Mouse (Mus musculus): ENCODE results near the gene Mettl8. TPM values are rescaled to one million over a fixed set of nuclear protein-coding genes. Genes with fewer than 3 reads are reported as not detected.

The Mettl8 gene
- polyA plus RNA-seq, 1 experiment from 2014 or later = 12.9 TPM

DNA sequence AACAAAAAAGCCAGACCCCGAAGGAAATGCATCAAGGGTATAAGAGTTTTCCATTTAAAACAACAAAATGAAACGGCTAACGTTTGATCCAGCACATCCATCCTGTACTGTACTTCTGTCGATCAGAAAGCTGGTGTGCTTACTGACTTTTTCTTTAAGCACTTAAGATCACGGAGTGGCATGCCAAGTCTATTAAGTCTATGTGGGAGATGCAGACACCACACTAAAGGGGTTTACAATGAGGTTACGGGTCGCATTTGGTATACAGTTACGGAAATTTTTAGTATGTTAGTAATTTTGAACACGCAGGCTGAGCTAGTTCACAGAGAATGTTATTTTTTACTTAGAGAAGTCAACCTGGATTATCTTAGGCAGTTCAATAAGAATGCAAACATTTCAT lies 667 bp downstream of the Mettl8 start:
- Histone ChIP-seq H3K27ac (peak overlapping the region; percentile 46; the same call in 1 of the 2 replicates), H3K4me3 (ENCODE audit: inconsistent target) (peak overlapping the region; percentile 89), H3K36me3 (ENCODE audit: inconsistent target) (0 out of 2 replicates have a peak, but pooled peaks cover 13% of the 10 kb centered on the region), H3K79me2 (ENCODE audit: inconsistent target) (peaks cover 46% of the 10 kb centered on the region)
- WGBS (ENCODE audit: missing documents) = 19% methylated on average over 9 of the region's 9 CpGs

DNA sequence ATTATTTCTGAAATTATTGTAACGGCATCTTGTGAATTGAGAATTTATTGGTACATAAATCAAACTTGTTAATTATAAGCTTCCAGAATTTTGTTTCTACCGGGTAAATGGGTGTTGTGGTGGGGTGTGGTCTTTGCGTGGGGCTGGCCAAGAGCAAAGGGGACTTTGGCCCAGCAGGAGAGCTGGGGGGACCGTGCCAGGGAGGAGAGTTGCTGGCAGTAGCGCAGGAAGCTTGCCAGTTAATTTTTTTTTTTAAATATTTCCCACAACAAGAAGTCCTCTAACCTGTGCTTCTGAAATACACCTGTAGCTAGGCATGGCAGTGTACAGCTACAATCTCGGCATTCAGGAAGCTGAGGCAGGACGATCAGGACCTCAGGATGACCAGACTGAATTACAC lies 4.9 kb downstream of the Mettl8 start:
- no peak overlapping the region for H3K27ac ChIP-seq
- WGBS (ENCODE audit: missing documents) = 98% methylated on average over 6 of the region's 7 CpGs
- no peak overlapping the region for H3K4me3 ChIP-seq (ENCODE audit: inconsistent target)
- H3K79me2 ChIP-seq (ENCODE audit: inconsistent target) = peaks cover 46% of the 10 kb centered on the region
- H3K36me3 ChIP-seq (ENCODE audit: inconsistent target) = no peaks in the 10 kb centered on the region

DNA sequence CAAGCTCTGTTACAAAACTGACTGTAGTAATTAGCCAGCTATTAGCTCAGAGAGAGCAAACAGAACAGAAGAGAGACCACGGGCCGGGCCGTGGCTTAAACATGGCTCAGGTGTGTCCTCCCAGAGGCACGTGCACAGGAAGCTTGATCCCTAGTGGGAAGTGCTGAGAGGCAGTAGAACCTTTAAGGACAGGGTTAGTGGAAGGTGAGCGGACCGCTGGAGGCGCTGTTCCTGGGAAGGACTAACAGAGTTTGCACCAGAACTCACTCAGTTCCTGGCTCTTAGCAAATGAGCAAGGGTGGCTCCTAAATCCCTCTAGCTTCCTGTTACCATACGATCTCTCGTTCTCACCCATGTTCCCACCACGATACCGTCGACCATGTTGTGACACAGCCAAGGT lies 6.5 kb downstream of the Mettl8 start:
- 81% methylated on average over 12 of the region's 12 CpGs for WGBS (ENCODE audit: missing documents)
- Histone ChIP-seq H3K79me2 (ENCODE audit: inconsistent target) (peaks cover 31% of the 10 kb centered on the region), H3K36me3 (ENCODE audit: inconsistent target) (no peaks in the 10 kb centered on the region), H3K27ac (no peak overlapping the region), H3K4me3 (ENCODE audit: inconsistent target) (no peak overlapping the region)

DNA sequence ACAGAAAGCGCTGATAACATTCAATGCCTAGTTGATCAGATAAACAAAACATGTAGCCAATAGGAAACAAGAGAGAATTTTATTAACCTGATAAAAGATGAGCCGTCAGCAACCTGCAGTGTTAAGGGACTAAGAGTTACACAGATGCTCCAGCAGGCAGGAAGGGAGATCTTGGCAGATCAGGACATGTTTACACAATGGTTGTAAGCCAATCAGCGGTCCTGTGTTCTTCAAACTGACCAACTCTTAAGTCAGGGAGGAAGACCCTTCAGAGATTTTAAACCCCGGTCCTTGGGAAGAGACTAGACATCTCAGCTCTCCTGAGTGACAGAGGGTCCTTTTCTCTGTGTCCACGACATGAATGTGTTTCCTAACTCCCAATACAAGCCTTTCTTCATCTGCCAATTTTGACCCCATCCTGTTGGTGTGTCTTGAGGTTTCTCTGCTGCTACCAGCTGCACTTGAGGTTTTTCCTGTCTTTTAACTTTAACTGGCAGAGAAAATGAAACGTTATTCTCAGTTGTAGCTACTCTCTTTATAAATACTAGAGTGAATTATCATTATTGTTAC lies 8.5 kb downstream of the Mettl8 start:
- Histone ChIP-seq H3K4me3 (ENCODE audit: inconsistent target) (no peak overlapping the region), H3K79me2 (ENCODE audit: inconsistent target) (peaks cover 13% of the 10 kb centered on the region; the same call in 1 of the 2 replicates), H3K27ac (no peak overlapping the region), H3K36me3 (ENCODE audit: inconsistent target) (no peaks in the 10 kb centered on the region)
- 52% methylated on average over 6 of the region's 6 CpGs for WGBS (ENCODE audit: missing documents)

DNA sequence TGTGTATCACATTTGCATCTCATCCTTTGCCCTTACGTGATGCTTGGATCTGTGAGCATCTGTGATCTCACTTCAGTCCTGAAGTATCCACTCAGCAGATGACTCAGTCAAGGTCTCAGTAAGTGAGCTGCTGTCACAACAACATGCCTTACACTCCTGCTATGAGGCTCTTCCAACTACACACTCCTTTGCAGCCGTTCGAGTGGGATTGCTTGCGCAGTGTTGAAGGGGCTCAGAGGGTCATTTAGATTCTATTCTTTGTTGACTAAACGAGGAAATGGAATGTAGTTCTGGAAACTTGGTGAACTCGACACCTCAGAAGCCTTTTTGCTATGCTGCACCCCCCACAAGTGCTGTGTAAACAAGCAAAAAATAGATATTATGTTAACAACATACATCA lies 9.2 kb downstream of the Mettl8 start:
- no peak overlapping the region for H3K4me3 ChIP-seq (ENCODE audit: inconsistent target)
- H3K79me2 ChIP-seq (ENCODE audit: inconsistent target) = peaks cover 10% of the 10 kb centered on the region; the same call in 1 of the 2 replicates
- no peaks in the 10 kb centered on the region for H3K36me3 ChIP-seq (ENCODE audit: inconsistent target)
- 85% methylated on average over 6 of the region's 6 CpGs for WGBS (ENCODE audit: missing documents)
- H3K27ac ChIP-seq = no peak overlapping the region

DNA sequence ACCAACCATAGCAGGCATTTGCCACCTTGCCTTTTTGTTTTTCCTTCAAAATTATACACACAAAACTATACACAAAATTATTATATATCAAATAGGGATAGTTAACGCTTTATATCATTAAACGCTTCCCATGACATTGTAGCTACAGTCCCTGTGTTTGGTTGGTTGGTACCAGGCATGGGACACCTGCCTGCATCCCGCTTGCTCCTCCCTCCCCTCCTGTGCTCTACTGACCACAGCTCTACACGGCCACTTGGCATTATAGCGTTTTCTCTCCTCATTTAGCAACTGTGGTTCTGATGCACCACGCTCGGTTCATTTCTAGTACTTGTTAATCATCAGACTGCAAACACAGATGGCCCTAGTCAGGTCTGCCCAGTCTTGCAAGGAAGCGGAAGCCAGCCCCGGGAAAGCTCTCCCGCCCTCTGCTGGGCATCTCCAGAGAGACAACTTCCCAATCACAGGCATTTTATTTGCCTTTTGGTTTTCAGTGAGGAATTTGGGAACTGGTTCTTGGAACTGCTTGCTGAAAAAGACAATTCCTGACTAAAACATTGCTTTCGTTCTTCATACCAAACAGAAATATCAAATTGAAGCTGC lies 15.8 kb downstream of the Mettl8 start:
- WGBS (ENCODE audit: missing documents) = 52% methylated on average over 11 of the region's 11 CpGs
- Histone ChIP-seq H3K36me3 (ENCODE audit: inconsistent target) (no peaks in the 10 kb centered on the region), H3K27ac (no peak overlapping the region), H3K79me2 (ENCODE audit: inconsistent target) (no peaks in the 10 kb centered on the region), H3K4me3 (ENCODE audit: inconsistent target) (no peak overlapping the region)

DNA sequence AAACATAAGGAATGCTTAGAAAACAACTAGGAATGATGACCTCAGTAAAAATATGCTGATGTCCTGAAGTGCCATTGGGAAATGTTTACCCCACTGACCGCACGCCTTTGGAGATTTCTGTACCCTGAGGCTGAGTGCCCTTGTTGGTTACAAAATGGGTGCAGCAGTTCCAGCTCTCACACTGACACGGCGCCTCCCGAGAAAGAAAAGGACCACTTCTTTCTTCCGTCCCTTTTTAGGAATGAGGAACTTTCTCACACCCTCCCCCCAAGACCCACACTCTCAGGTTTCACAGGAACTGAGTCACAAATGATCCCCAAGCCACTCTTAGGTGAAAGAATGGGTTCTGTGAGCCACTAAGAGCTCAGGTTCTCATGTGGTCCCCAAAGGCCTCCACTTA lies 17.9 kb downstream of the Mettl8 start:
- Histone ChIP-seq H3K4me3 (ENCODE audit: inconsistent target) (no peak overlapping the region), H3K27ac (peak overlapping the region; percentile 36), H3K79me2 (ENCODE audit: inconsistent target) (no peaks in the 10 kb centered on the region), H3K36me3 (ENCODE audit: inconsistent target) (no peaks in the 10 kb centered on the region)
- 17% methylated on average over 6 of the region's 6 CpGs for WGBS (ENCODE audit: missing documents)

DNA sequence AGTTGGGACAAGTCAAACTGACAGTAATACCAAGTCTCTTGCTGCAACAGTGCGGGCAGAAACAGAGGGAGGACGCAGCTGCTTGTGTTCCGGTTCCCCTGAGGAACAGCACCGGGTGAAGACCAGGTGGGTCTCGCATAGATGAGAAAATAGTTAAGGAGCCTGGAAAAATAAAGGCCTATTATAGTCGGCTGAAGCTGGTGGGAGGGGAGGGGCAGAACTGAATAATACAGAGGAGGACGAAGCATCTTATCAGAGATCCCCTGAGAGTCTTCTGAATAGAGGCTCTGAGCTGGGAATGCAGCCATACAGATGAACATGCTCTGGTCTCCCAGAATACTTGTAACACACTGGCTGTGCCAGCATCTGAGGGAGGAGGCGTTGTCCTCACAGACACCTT lies 21.4 kb downstream of the Mettl8 start:
- Histone ChIP-seq H3K4me3 (ENCODE audit: inconsistent target) (no peak overlapping the region), H3K36me3 (ENCODE audit: inconsistent target) (no peaks in the 10 kb centered on the region), H3K27ac (no peak overlapping the region), H3K79me2 (ENCODE audit: inconsistent target) (no peaks in the 10 kb centered on the region)
- 95% methylated on average over 8 of the region's 8 CpGs for WGBS (ENCODE audit: missing documents)

DNA sequence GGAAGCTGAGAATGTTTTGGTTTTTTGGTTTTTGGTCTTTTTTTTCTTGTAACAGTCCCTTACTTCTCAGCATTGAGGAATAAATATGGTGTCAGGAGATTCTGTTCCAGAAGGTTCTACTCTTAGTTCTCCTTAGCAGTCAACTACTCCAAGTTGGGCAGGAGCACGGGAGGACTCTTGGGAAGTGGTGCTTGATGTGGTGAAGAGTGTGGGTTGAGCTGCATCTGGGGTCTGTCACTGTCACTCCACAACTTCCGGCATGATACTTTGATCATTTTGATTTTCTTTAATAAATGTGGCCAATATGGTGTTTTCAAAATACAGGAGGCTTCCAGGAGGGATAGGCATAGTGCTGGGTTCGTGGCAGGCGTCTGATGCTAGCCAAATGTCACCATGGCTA lies 22.4 kb downstream of the Mettl8 start:
- 95% methylated on average over 4 of the region's 4 CpGs for WGBS (ENCODE audit: missing documents)

DNA sequence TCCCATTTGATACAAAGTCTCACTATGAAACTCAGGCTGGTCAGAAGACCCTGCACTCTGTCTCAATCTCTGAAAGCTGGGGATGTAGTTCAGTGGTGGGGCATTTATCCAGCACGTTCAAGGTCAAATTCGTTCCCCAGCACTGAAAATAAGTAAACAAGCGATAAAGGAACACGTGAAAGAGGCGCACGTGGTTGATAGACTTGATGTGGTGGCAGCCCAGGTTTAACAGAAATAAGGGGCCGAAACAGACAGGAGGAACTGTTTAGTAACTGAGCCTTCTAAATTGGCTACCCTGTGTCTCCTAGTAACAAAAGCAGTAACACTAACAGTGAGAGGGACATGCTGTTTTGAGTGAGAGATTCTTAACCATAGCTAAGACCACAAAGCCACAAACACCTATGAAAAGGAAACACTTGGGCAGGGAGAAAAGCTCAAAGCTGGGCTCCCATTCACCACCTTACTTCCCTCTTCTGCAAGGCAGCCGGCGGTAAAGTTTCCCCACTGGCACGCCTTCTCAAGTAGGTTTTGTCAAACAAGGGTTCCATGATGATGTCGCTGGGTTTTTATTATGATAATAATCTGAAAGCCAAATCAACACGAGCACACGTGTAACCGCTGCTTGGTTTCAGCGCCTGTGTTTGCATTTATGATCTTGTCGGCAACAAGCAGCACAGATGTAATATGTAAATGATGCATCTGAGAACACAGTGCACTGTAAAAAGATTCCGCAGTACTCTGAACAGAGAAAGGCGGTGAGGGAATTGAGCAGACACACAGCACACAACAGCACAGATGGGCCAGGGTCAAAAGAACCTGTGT lies 23.2 kb downstream of the Mettl8 start:
- no peaks in the 10 kb centered on the region for H3K79me2 ChIP-seq (ENCODE audit: inconsistent target)
- WGBS (ENCODE audit: missing documents) = 28% methylated on average over 18 of the region's 18 CpGs
- no peak overlapping the region for H3K27ac ChIP-seq
- no peak overlapping the region for H3K4me3 ChIP-seq (ENCODE audit: inconsistent target)
- no peaks in the 10 kb centered on the region for H3K36me3 ChIP-seq (ENCODE audit: inconsistent target)

More for the DNA sequence above, 22.4 kb downstream of the Mettl8 start:
- Histone ChIP-seq H3K27ac (no peak overlapping the region), H3K4me3 (ENCODE audit: inconsistent target) (no peak overlapping the region), H3K36me3 (ENCODE audit: inconsistent target) (no peaks in the 10 kb centered on the region), H3K79me2 (ENCODE audit: inconsistent target) (no peaks in the 10 kb centered on the region)

DNA sequence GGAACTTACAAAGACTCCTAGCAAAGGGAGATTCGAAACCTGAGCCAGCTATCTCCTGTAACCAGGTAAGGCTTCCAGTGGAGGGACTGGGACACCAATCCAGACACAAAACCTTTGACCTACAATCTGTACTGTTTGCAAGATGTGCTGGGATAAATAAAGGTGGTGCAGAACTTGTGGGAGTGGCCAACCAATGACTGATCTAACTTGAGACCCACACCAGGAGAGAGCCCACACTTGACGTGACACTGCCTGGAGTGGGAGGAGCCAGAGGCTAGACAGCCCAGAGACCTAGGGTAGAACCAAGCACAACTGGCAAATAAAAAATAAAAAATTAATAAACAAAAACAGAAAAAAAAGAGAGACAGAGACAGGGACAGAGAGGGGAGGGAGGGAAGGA lies 24.7 kb downstream of the Mettl8 start:
- no peaks in the 10 kb centered on the region for H3K36me3 ChIP-seq (ENCODE audit: inconsistent target)
- 85% methylated on average over 2 of the region's 2 CpGs for WGBS (ENCODE audit: missing documents)
- no peak overlapping the region for H3K27ac ChIP-seq
- no peak overlapping the region for H3K4me3 ChIP-seq (ENCODE audit: inconsistent target)
- H3K79me2 ChIP-seq (ENCODE audit: inconsistent target) = no peaks in the 10 kb centered on the region

DNA sequence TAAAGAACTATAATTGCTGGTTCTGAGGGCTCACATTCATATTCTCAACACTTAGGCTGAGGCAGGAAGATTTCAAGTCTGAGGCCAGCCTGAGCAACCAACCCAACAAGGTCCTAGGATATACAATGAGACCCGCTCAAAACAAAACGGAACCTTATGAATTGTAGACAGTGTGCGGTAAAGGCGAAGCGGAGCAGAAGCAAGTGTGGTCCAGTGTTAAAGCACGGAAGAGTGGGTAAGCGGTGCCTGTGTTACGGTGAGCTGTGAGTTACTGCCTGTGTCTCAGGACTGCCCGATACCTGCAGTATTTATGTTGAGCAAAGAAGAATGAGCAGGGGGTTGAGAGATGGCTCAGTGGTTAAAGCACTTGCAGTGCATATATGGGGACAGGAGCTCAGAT lies 27.8 kb downstream of the Mettl8 start:
- 97% methylated on average over 9 of the region's 9 CpGs for WGBS (ENCODE audit: missing documents)
- Histone ChIP-seq H3K27ac (no peak overlapping the region), H3K4me3 (ENCODE audit: inconsistent target) (no peak overlapping the region), H3K36me3 (ENCODE audit: inconsistent target) (no peaks in the 10 kb centered on the region), H3K79me2 (ENCODE audit: inconsistent target) (no peaks in the 10 kb centered on the region)

DNA sequence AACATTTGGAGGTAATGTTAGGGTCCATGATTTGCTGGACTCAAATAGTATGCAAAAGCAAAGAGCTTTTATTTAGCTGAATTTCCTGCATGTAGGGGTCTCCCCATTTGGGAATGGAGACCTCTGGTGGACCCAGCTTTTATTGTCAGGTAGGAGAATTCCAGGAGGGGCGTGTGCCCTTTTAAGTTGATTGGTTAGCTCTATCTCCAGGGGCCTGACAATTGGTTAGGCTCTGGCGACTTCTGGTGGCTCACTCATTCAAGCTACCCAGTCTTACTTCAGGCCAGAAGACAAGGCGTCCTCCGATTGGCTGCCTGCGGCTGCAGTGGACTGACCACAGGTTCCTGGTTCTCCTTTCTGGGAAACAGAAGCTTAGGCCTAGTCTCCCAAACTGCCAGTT lies 28.6 kb downstream of the Mettl8 start:
- H3K4me3 ChIP-seq (ENCODE audit: inconsistent target) = no peak overlapping the region
- no peaks in the 10 kb centered on the region for H3K36me3 ChIP-seq (ENCODE audit: inconsistent target)
- H3K79me2 ChIP-seq (ENCODE audit: inconsistent target) = no peaks in the 10 kb centered on the region
- H3K27ac ChIP-seq = no peak overlapping the region
- WGBS (ENCODE audit: missing documents) = 58% methylated on average over 5 of the region's 5 CpGs

DNA sequence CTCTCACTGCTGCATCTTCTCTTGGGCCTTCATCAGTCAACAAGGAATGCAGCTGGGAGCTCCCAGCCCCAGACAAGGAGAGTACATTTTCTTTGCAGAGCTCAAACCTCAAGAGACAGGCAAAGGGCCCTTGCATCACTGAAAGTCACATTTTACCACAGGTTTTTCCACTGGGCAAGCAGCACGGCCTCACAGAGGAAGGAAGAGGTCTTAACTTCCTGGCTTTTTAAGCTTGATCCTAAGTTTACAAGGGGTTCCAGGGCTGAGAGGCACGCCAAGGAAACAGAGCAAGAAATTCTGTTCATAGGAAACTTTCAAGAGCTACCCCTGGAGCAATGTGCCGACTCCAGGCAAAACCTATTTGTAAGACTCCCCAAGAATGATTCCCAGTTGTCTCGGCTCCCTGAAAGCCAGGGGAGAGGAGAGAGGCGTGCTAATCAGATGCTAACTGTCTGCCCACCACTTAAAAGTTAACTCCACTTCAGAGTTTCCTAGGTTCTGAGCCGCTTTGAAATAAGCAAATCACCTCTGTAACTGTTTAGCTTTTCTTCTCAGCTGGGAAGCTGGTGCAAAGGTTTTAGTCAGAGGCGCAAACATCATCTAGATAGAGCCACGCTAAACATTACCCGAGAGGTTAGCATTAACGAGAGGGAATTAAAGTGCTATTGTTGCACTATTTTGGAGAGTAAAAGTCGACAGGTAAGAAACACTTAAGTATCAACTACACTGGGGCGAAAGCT lies 29.6 kb downstream of the Mettl8 start:
- Histone ChIP-seq H3K4me3 (ENCODE audit: inconsistent target) (no peak overlapping the region), H3K36me3 (ENCODE audit: inconsistent target) (no peaks in the 10 kb centered on the region), H3K79me2 (ENCODE audit: inconsistent target) (no peaks in the 10 kb centered on the region), H3K27ac (0 out of 2 replicates have a peak overlapping the region, but pooled peaks have one; percentile 14)
- 59% methylated on average over 12 of the region's 12 CpGs for WGBS (ENCODE audit: missing documents)
